Mouse (Mus musculus) regulatory T cell (primary cell): ENCODE results near the gene Ssbp2.

Experiments
- in situ Hi-C: fragments of 300-600 bp; cut with MboI, MseI; formaldehyde crosslinking; loops from one replicate; pipeline ENCODE4 v1.15.1; 2025; ENCODE audit warnings: high pct_unique_total_duplicates

Gene Ssbp2

GRCm38 (mm10) chr13:91520073-91520750, 60.1 kb downstream of the Ssbp2 start:
- in situ Hi-C loops: loop anchor here (10.0 kb wide), 1 partner anchor 325 kb away; no protein-coding TSS in a partner anchor

DNA sequence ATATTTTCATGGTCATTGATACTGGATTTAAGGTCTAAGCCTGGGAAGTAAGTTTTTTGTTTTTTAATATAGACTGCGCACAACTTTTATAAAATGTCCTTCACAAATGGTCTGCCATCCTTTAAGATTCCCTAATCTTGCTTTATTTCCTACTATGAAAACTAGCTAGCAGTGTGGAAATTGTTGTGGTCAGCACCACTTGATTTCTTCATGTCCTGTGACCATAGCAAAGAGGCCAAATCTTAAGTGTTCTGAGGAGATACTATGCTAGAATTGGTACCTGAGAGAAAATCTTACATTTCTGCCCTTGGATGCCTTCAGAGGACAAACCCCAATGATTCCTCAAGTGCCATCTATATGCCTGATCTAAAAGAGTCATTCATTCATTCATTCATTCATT, 60.9 kb downstream of the Ssbp2 start:
- in situ Hi-C loops: loop anchor here (10.0 kb wide), 1 partner anchor 324 kb away; no protein-coding TSS in a partner anchor

GRCm38 (mm10) chr13:91526058-91526457, 66.0 kb downstream of the Ssbp2 start:
- in situ Hi-C loops: loop anchor here (10.0 to 25.0 kb wide), 2 partner anchors 319 to 1161 kb away; no protein-coding TSS in a partner anchor

- in situ Hi-C loops: loop anchor here (10.0 to 25.0 kb wide), 2 partner anchors 315 to 1157 kb away; no protein-coding TSS in a partner anchor
Observed at GRCm38 (mm10) chr13:91529821-91530220, 69.7 kb downstream of the Ssbp2 start.

DNA sequence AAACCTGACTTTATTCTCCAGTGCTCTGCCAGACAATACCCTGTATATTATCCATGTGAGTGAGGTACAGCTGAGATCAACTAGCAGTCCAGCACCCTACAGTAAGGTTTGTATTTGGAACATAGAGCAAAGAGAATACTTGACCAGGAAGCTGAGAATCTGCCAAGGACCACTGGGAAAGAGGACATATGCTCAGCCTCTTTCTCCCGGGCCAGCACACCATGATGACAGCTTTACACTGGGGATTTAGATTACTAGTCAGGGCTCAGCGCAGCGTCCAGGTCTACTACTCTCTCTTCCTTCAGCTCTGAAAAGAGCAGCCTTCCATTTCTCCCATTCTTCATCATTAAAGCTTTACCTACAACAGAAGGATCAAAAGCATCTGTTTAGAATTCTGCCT, 76.6 kb downstream of the Ssbp2 start:
- in situ Hi-C loops: loop anchor here (25.0 kb wide), 1 partner anchor 1151 kb away; no protein-coding TSS in a partner anchor

DNA sequence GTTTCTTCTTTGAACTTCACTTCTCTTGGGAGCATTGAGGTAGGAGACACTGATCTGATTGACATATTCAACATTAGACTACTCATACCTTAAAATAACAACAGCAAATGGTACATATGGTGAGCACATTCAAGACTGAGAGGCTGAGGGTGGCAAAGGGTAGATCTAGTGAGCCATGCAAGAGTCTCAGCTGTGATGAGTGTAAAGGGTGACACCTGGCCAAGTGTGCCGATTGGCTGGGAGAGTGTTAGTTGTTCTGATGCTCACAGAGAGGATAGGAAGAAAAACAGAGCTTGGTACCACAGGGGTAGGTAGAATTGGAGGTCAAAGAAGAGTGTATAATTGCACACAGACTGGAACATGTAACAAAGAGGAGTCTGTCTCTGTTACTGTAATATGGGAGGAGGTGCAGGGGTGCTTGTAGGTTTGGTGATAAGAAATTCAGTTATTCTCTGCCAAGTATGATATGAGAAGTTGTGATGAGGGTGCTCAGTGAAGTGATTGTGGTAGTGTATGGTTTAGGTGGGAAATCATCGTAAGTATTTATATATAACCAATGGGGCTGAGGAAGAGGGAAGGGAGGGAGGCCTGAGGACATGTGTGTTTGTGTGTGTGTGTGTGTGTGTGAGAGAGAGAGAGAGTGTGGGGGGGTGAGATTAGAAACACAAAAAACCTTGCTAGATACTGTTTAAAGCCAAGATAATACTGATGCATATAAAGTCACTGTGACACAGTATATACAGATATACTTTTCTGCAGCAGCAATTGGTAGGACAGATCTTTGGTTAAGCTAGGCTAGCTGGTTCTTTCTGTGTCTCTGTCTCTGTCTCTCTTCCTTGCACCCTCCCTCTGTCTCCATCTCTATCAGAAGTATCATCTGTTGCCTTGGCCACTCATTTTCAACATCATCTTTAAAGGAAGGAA, 80.3 kb downstream of the Ssbp2 start:
- in situ Hi-C loops: loop anchor here (10.0 to 25.0 kb wide), 2 partner anchors 1147 to 1644 kb away; no protein-coding TSS in a partner anchor

DNA sequence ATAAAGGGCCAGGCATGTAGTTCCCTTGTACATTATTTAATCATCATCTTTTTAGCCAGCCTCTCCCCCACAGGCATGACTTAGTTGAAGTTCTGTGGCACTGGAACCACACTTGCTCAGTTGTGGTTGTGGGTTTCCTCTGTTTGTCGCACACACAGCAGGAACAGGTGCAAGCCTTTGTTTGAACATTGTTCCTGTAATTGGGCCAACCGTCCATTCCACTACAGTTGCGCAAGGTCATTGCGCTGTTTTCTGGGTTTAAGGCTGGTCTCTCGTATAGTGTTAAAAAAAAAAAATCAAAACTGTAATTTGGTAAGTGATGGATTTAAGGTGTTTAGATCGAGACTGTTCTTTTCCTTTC, 81.0 kb downstream of the Ssbp2 start:
- in situ Hi-C loops: loop anchor here (10.0 to 25.0 kb wide), 2 partner anchors 1146 to 1644 kb away; no protein-coding TSS in a partner anchor

- in situ Hi-C loops: loop anchor here (10.0 to 25.0 kb wide), 2 partner anchors 1144 to 1641 kb away; no protein-coding TSS in a partner anchor
Observed at GRCm38 (mm10) chr13:91543555-91543954, 83.5 kb downstream of the Ssbp2 start.

DNA sequence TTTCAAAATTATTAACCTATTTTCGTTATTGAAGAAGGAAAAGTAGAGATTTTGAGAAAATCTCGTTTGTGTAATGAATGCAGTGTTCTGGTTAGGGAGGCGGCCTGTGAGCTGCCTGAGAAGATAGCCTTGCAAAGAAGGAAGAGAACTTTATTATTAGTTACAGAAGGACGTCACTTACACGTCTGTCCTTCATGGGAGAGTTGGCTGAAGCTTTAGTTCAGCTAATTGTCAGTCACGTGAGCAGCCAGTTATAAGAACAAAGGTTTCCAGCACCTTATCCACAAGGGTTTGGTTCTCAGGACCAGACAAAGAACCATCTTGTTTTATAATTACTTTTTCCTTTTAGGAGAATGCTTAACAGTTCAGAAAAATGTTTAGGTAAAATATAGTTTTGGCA, 104.0 kb downstream of the Ssbp2 start:
- in situ Hi-C loops: no loop called here

- in situ Hi-C loops: no loop called here
Observed at GRCm38 (mm10) chr13:91564755-91565154, 104.7 kb downstream of the Ssbp2 start.

GRCm38 (mm10) chr13:91581504-91581903, 121.4 kb downstream of the Ssbp2 start:
- in situ Hi-C loops: no loop called here

DNA sequence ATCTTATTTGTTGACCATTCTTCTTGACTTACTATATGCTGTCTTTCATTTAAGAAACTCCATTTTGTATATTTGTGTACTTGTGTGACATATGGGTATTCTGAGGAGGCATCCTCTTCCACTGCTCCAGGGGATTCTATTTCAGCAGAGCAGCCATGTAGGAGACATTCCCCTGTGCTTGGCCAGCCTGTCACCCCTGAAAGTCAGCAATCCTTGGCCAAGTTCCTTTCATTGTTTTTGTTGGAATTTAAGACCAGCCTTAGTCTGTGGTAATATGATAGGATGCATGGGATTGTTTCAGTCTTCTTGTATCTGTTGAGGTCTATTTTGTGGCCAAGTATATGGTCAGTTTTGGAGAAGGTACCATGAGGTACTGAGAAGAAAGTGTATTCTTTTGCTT, 122.1 kb downstream of the Ssbp2 start:
- in situ Hi-C loops: no loop called here

DNA sequence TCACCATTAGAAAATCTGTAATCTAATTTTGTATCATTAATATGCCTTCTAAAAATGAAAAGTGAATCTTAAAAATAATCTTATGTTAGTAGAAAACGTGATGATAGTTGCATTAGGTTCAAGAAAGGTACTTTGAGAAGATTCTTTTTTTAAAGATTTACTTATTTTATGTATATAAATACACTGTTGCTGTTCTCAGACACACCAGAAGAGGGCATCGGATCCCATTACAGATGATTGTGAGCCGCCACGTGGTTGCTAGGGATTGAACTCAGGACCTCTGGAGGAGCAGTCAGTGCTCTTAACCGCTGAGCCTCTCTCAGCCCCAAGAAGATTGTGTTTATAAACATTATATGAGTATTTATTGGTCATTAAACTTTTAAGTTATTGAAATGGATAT, 126.3 kb downstream of the Ssbp2 start:
- in situ Hi-C loops: no loop called here

DNA sequence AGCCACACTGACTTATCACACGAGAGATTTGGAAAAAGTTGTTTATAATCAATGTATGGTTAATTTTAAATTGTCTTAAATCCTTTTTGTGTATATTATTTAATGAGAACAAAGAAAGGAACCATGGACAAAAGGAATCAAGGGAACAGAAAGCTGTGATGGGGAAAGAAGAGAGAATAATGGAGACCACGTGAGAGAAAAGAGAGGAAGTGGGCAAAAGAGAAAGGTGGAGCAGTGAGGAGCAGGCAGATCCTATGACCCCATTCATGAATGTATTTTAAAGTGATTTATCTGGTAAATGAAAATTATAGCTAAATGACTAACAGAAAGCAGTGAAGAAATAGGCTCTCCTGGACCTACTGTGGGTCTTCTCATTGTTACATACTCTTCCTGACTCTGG, 128.4 kb downstream of the Ssbp2 start:
- in situ Hi-C loops: no loop called here

DNA sequence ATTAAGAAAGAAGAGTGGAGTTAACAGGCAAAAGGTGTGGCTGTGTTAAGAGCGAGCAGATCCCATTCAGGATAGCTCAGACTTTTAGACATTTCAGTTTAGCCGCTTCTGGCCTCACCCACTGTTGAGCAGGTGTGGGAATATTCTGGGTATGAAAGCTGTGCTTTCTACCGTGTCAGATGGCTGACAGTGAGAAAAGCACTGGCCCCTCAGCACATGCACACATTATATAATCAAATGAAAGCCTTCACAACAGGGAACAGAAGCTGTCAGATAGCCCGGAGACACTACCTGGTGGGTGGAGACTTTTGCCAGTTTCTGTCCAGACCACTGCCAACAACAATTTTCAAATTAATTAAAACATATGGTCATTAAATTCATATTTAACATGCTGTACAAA, 131.8 kb downstream of the Ssbp2 start:
- in situ Hi-C loops: no loop called here

DNA sequence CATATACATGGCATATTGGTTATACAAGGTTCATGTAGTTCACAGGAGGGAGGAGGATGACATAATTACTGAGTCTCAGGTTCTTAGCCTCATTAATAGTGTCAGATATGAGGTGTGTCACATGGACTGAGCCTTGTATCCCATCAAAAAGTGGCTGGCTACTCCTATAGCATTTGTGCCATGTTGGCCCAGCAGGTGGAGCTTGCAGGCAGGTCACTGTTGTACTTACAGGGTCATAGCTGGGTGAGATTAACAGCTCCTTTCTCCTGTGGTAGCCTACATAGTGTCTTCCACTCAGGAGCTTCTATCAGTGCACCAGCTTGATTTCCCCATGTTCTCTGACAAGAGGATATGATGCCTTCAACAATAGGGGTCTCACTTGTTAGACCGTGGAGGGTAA, 135.2 kb downstream of the Ssbp2 start:
- in situ Hi-C loops: no loop called here

GRCm38 (mm10) chr13:91599594-91599993, 139.5 kb downstream of the Ssbp2 start:
- in situ Hi-C loops: no loop called here

- in situ Hi-C loops: no loop called here
Observed at GRCm38 (mm10) chr13:91605043-91605840, 145.2 kb downstream of the Ssbp2 start.

DNA sequence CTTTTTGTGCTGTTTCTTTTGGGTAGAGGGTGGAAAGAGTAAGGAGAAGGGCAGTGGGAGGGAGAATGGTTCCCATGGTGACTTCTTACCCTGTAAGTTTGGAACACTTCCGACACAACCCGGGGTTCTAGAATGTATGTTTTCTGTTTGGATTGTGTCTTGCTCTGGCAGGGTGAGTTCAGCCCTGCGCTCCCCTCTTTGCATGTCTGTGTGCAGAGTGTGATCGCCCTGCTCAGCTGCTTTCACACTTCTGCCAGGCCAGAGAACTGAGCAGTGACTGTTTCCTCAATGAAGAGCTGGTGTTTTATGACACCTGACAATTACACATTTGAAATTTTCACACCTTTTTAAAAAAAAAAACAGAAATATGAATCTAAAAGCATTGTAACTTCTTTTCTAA, 150.5 kb downstream of the Ssbp2 start:
- in situ Hi-C loops: no loop called here

DNA sequence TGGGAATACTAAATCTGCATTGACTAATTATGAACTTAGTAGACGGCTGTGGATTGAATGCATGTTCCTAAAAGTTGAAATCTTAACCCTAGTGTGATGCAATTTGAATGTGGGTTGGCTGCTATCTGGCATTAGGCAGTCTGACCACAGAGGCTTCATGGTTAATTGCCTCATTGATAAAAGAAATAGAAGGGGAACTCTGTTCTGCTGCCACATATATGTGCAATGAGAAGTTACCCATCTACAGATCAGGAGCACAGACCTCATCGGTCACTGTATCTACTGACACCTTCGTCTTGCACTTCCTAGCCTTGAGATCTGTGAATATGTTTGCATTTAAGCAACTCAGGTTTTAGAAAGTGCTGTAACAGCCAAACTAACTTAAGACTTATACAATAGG, 151.8 kb downstream of the Ssbp2 start:
- in situ Hi-C loops: no loop called here

DNA sequence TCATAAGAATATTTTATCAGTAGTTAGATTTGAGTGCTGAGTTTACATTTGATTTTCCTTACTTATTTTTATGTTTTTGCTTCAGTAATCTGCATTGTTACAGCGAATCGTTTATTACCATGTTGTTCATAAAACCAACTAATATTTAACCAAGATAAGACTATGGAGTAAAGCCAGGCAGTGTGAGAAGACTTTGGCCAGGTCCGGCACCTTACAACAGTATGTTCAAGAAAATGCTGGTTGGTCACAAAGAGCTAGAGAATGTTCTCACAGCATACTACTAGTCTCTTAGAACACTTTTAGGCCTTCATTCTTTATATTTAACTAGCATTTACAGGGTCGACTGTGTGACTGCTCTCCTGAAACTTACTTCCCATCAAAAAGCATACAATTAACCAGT, 152.5 kb downstream of the Ssbp2 start:
- in situ Hi-C loops: no loop called here

DNA sequence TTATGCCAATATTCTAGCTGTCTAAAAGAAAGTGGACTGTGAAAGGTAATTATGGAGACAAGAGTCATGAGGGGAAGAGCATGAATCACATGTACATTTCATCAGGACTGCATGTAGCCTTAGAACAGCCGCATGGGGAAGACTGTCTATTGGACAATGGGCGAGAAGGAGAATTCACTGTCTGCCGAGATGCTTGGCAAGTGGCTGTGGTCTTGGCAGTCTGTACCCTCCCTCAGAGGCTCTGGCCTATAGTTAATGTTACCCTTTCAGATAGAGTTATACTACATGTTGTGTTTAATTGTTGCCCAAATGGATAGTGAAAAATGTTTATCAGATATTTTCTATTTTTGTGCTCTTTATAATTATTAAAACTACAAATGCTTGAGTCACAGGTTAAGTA, 156.0 kb downstream of the Ssbp2 start:
- in situ Hi-C loops: no loop called here
